Mouse (Mus musculus): Measurements from ENCODE around the gene Tbcc. TPM values are rescaled to one million over a fixed set of nuclear protein-coding genes. Genes with fewer than 3 reads are reported as not detected.
A peak's percentile ranks its signal among the peaks of the same experiment; 100 is the strongest.

Tbcc gene
- polyA plus RNA-seq, 1 experiment from 2014 or later = 40.2 TPM

- H3K4me1 ChIP-seq (replicated peaks; ENCODE audit: control insufficient read depth, insufficient read depth, low read length) = no peaks in the 10 kb centered on the region
- H3K27ac ChIP-seq (ENCODE audit: low read depth, low read length) = no peak overlapping the region
- no peak for ATAC-seq
- H3K4me3 ChIP-seq (ENCODE audit: low read depth, low read length) = no peak overlapping the region
- H3K9me3 ChIP-seq (ENCODE audit: control insufficient read depth) = no peaks in the 10 kb centered on the region
- H3K9ac ChIP-seq (ENCODE audit: low read depth, low read length) = no peak overlapping the region
- no peak for TF ChIP-seq CTCF (IDR thresholded peaks at IDR 0.05; ENCODE audit: low read depth)
- no peak overlapping the region for H3K4me2 ChIP-seq (replicated peaks; ENCODE audit: low read depth)
- H3K27me3 ChIP-seq (replicated peaks; ENCODE audit: control insufficient read depth, insufficient read depth, low read length) = no peaks in the 10 kb centered on the region
- no peaks in the 10 kb centered on the region for H3K36me3 ChIP-seq (ENCODE audit: control insufficient read depth, insufficient read depth)
- WGBS = 91% methylated on average over 7 of the region's 7 CpGs
Observed at GRCm38 (mm10) chr17:46847206-46847605, 43.3 kb upstream of the Tbcc start.

GRCm38 (mm10) chr17:46852725-46853124 is 37.8 kb upstream of the Tbcc start:
- Histone ChIP-seq H3K4me1 (replicated peaks; ENCODE audit: control insufficient read depth, insufficient read depth, low read length) (0 out of 2 replicates have a peak, but pooled peaks cover 4% of the 10 kb centered on the region), H3K9ac (ENCODE audit: low read depth, low read length) (no peak overlapping the region), H3K9me3 (ENCODE audit: control insufficient read depth) (no peaks in the 10 kb centered on the region), H3K27me3 (replicated peaks; ENCODE audit: control insufficient read depth, insufficient read depth, low read length) (no peaks in the 10 kb centered on the region), H3K36me3 (ENCODE audit: control insufficient read depth, insufficient read depth) (no peaks in the 10 kb centered on the region), H3K4me2 (replicated peaks; ENCODE audit: low read depth) (no peak overlapping the region), H3K4me3 (ENCODE audit: low read depth, low read length) (no peak overlapping the region), H3K27ac (ENCODE audit: low read depth, low read length) (no peak overlapping the region)
- WGBS = 31% methylated on average over 6 of the region's 6 CpGs
- TF ChIP-seq CTCF (IDR thresholded peaks at IDR 0.05; ENCODE audit: low read depth) = no peak
- ATAC-seq = no peak

- H3K9me3 ChIP-seq (ENCODE audit: control insufficient read depth) = no peaks in the 10 kb centered on the region
- ATAC-seq = no peak
- no peak for TF ChIP-seq CTCF (IDR thresholded peaks at IDR 0.05; ENCODE audit: low read depth)
- H3K4me2 ChIP-seq (replicated peaks; ENCODE audit: low read depth) = peak overlapping the region; percentile 32; the same call in 1 of the 2 replicates
- no peaks in the 10 kb centered on the region for H3K36me3 ChIP-seq (ENCODE audit: control insufficient read depth, insufficient read depth)
- no peaks in the 10 kb centered on the region for H3K27me3 ChIP-seq (replicated peaks; ENCODE audit: control insufficient read depth, insufficient read depth, low read length)
- H3K4me1 ChIP-seq (replicated peaks; ENCODE audit: control insufficient read depth, insufficient read depth, low read length) = 0 out of 2 replicates have a peak, but pooled peaks cover 4% of the 10 kb centered on the region
- 35% methylated on average over 6 of the region's 6 CpGs for WGBS
- H3K4me3 ChIP-seq (ENCODE audit: low read depth, low read length) = no peak overlapping the region
- no peak overlapping the region for H3K27ac ChIP-seq (ENCODE audit: low read depth, low read length)
- no peak overlapping the region for H3K9ac ChIP-seq (ENCODE audit: low read depth, low read length)
Observed at GRCm38 (mm10) chr17:46853281-46853680, 37.2 kb upstream of the Tbcc start.

- Histone ChIP-seq H3K4me3 (ENCODE audit: low read depth, low read length) (no peak overlapping the region), H3K4me2 (replicated peaks; ENCODE audit: low read depth) (no peak overlapping the region), H3K4me1 (replicated peaks; ENCODE audit: control insufficient read depth, insufficient read depth, low read length) (0 out of 2 replicates have a peak, but pooled peaks cover 4% of the 10 kb centered on the region), H3K27ac (ENCODE audit: low read depth, low read length) (no peak overlapping the region), H3K36me3 (ENCODE audit: control insufficient read depth, insufficient read depth) (no peaks in the 10 kb centered on the region), H3K9me3 (ENCODE audit: control insufficient read depth) (no peaks in the 10 kb centered on the region), H3K27me3 (replicated peaks; ENCODE audit: control insufficient read depth, insufficient read depth, low read length) (no peaks in the 10 kb centered on the region), H3K9ac (ENCODE audit: low read depth, low read length) (no peak overlapping the region)
- WGBS = 83% methylated on average over 7 of the region's 7 CpGs
- no peak for TF ChIP-seq CTCF (IDR thresholded peaks at IDR 0.05; ENCODE audit: low read depth)
- ATAC-seq = no peak
Observed at GRCm38 (mm10) chr17:46854096-46854495, 36.4 kb upstream of the Tbcc start.

- no peak for TF ChIP-seq CTCF (IDR thresholded peaks at IDR 0.05; ENCODE audit: low read depth)
- peak overlapping the region; percentile 70 for H3K4me2 ChIP-seq (replicated peaks; ENCODE audit: low read depth)
- no peaks in the 10 kb centered on the region for H3K27me3 ChIP-seq (replicated peaks; ENCODE audit: control insufficient read depth, insufficient read depth, low read length)
- no peak for ATAC-seq
- H3K9me3 ChIP-seq (ENCODE audit: control insufficient read depth) = no peaks in the 10 kb centered on the region
- no peak overlapping the region for H3K4me3 ChIP-seq (ENCODE audit: low read depth, low read length)
- 43% methylated on average over 8 of the region's 8 CpGs for WGBS
- no peak overlapping the region for H3K9ac ChIP-seq (ENCODE audit: low read depth, low read length)
- H3K4me1 ChIP-seq (replicated peaks; ENCODE audit: control insufficient read depth, insufficient read depth, low read length) = 0 out of 2 replicates have a peak, but pooled peaks cover 4% of the 10 kb centered on the region
- peak overlapping the region; percentile 75; the same call in 1 of the 2 replicates for H3K27ac ChIP-seq (ENCODE audit: low read depth, low read length)
- no peaks in the 10 kb centered on the region for H3K36me3 ChIP-seq (ENCODE audit: control insufficient read depth, insufficient read depth)
Observed at GRCm38 (mm10) chr17:46854640-46855110, 35.8 kb upstream of the Tbcc start.

- no peak for ATAC-seq
- 44% methylated on average over 15 of the region's 15 CpGs for WGBS
- H3K9me3 ChIP-seq (ENCODE audit: control insufficient read depth) = no peaks in the 10 kb centered on the region
Observed at GRCm38 (mm10) chr17:46855328-46856106, 35.0 kb upstream of the Tbcc start.

More at GRCm38 (mm10) chr17:46855328-46856106, 35.0 kb upstream of the Tbcc start:
- no peaks in the 10 kb centered on the region for H3K36me3 ChIP-seq (ENCODE audit: control insufficient read depth, insufficient read depth)
- peak overlapping the region; percentile 100; the same call in 1 of the 2 replicates for H3K27ac ChIP-seq (ENCODE audit: low read depth, low read length)
- H3K9ac ChIP-seq (ENCODE audit: low read depth, low read length) = peak overlapping the region; percentile 100
- no peaks in the 10 kb centered on the region for H3K27me3 ChIP-seq (replicated peaks; ENCODE audit: control insufficient read depth, insufficient read depth, low read length)
- no peak for TF ChIP-seq CTCF (IDR thresholded peaks at IDR 0.05; ENCODE audit: low read depth)
- H3K4me3 ChIP-seq (ENCODE audit: low read depth, low read length) = peak overlapping the region; percentile 83
- H3K4me1 ChIP-seq (replicated peaks; ENCODE audit: control insufficient read depth, insufficient read depth, low read length) = 0 out of 2 replicates have a peak, but pooled peaks cover 4% of the 10 kb centered on the region
- H3K4me2 ChIP-seq (replicated peaks; ENCODE audit: low read depth) = peak overlapping the region; percentile 70

Measured in intestine, postnatal 0 days (tissue).